Mouse (Mus musculus) cerebellum, postnatal 4 days (tissue): ENCODE results near the gene Derl2.
A peak's percentile ranks its signal among the peaks of the same experiment; 100 is the strongest.

Experiments
- DNase-seq, 2 experiments: peaks; one replicate each; pipeline ENCODE4 v3.0.0; 2022; ENCODE audit warnings: low spot score in 2 of 2, mixed read lengths in 1 of 2

Gene Derl2

GRCm38 (mm10) chr11:71019201-71020068, at the start of gene Derl2, which contains the start of gene Mis12:
Derl2 (minus strand) TSS chr11:71019841.
Mis12 (plus strand) TSS chr11:71019611.
- DNase-seq, result peak; percentile 95 to 97

DNA sequence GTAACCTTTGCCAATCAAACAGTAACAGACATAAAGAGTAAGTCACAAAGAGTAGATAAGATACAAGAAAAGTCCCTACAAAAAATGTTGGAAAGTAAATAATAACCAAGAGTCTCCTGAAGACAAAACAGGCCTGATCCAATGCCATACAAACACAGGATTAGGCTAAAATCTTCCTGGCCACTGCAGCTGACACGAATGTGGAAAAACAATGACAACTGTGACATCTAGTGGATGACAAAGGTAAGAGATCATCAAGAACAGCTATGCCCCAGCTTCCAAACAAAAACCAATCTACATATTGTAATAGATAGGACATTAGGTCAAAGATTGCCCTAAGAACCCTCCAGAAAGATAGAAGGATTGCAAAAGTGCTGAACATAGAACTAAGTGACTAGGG, 32.9 kb upstream of the Derl2 start:
- DNase-seq, result no peak

- DNase-seq, result no peak
Measured at GRCm38 (mm10) chr11:71039526-71040298, 20.1 kb upstream of the Derl2 start.

GRCm38 (mm10) chr11:71033163-71033761, 13.6 kb upstream of the Derl2 start, which contains the start of gene 6330403K07Rik:
6330403K07Rik (minus strand) TSS chr11:71033513.
- peak; percentile 51 to 74 for DNase-seq

DNA sequence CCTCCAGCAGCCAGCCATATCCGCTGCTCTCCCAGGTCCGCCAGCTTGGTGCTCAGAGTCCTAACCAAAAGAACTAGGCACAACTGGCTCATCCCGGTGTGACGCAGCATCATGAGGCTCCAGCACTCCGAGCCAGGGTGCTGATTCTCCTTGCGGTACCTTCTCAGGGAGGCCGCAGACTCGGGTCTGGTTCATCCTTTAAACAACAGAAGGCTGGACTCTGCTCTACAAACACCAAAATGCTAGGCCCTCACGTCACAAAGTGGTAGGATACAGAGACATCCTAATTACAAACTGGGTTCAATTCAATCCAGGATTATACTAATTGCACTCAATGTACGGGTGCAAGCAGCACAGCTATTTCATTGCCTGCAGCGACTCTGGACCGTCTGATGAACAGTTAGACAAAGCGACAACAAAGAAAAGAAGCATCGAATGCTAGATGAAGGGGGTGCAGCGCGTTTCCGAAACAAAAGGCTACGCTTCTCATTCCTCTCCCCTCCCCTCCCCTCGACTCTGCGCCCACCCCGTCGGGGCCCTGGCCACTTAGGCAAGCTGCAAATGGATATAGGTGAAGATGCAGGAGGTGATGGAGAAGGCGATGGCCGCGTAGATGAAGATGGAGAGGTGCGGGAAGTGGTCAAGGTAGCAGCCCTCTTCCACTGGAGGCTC, 13.0 kb upstream of the Derl2 start:
- peak in 1 of 2 experiments; percentile 36 for DNase-seq

- no peak for DNase-seq
Measured at GRCm38 (mm10) chr11:71032070-71032469, 12.4 kb upstream of the Derl2 start.

- DNase-seq, result no peak
Measured at GRCm38 (mm10) chr11:71029403-71030118, 9.9 kb upstream of the Derl2 start.

- DNase-seq, result no peak
Measured at GRCm38 (mm10) chr11:71028280-71028679, 8.6 kb upstream of the Derl2 start.

GRCm38 (mm10) chr11:71018416-71019200, 1.0 kb downstream of the Derl2 start:
- no peak for DNase-seq

DNA sequence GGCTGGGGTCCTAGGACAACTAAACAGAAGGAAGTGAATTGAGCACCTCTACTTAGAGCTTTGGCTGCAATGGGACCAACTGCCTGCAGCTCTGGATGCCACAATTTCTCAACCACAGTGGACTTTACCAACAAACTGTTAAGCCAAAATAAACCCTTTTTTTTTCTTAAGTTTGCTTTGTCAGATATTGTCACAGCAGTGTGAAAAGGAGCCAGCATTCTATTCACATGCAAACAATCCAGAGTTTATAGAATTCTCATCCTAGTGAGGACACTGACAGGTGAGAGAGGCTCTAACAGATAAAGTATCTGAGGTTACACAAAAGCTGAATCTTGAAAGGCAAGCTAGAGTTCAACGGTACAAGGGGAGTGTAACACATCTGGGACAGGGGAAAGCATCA, 2.6 kb downstream of the Derl2 start:
- no peak for DNase-seq

DNA sequence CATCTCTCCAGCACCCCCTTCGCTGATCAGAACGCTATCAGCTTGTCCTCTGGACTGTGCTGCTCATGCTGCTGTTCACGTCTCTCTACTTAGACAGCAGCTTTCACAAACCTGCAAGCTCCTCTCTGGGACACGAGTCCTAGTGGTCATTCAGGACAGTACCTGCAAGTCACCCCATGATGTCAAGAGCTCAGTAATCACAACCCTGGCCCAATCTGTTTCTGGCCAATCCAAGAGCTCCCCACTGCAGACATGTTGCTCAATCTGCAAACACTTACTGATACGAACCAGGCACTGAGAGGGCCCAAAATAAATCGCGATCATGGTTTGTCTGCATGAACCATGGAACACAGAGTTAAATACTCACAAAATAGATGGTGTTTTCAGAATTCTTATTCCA, 6.9 kb downstream of the Derl2 start:
- DNase-seq, result no peak

- no peak for DNase-seq
Measured at GRCm38 (mm10) chr11:71008321-71008720, 11.3 kb downstream of the Derl2 start.

- DNase-seq, result no peak
Measured at GRCm38 (mm10) chr11:71007831-71008230, 11.8 kb downstream of the Derl2 start.

DNA sequence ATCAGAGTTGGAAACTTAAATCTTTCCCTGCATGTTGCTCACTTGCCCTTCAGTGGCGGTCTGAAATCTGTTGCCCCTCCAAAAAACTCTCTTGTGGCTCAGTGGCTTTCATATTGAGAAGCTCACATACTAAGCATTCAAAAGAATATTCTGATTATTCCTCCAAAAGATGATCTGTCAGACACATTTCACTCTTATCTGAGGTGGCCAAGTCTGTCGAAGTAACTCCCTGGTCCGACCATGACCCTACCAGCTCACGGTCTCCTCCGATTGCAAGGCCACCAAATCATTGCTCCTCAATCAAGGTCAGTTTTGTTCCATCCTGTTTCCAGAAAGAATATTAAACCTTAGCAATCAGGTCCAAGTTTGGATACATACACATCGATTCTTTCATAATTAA, 12.6 kb downstream of the Derl2 start:
- no peak for DNase-seq

GRCm38 (mm10) chr11:71005046-71005445, 14.6 kb downstream of the Derl2 start:
- DNase-seq, result no peak

GRCm38 (mm10) chr11:71004316-71004773, 15.3 kb downstream of the Derl2 start, which contains the start of gene Dhx33:
Dhx33 (minus strand) TSS chr11:71004437.
- peak; percentile 94 to 97 for DNase-seq

DNA sequence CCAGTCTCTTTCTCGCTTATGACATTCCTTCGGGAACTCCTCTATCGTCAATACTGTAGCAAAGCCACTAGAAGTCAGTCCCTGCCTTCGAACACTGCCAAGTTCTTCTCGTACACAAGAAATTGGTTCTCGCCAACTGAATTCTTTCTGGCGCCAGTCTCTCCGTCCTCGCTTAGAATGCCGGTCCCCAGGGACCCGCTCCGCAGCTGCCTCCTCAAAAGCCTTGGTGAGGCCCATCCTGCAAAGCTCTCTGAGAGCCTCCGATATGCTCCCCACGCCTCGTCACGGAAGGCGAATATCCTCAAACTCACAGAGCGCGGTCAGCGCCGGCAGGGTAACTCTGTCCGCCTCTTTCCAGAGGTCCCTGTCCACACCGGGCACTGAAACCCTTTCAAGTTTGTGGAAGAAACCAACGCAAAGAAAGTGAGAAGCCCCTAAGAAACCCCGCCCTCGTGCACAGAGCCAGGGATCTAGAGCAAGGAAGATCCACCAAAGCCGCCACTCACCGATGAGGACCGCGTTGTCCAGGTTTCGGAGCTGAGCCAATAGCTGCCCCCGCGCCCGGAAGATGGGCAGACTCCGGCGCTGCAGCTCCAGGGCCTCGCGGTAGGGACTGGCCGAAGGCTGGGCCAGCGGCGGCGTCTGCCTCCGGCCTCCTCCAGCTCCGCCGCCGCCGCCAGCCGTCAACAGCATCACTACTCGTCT, 15.9 kb downstream of the Derl2 start:
- no peak for DNase-seq

- DNase-seq, result no peak
Measured at GRCm38 (mm10) chr11:71001167-71001566, 18.5 kb downstream of the Derl2 start.

- peak; percentile 97 to 99 for DNase-seq
Measured at GRCm38 (mm10) chr11:70982557-70983228, 36.9 kb downstream of the Derl2 start, which contains the start of gene C1qbp. C1qbp (minus strand) TSS chr11:70983026.
